Mouse (Mus musculus) liver, embryonic 11.5 days (tissue): ENCODE measurements around the gene Klhl26. TPM values are rescaled to one million over a fixed set of nuclear protein-coding genes. Genes with fewer than 3 reads are reported as not detected.
A peak's percentile ranks its signal among the peaks of the same experiment; 100 is the strongest.

Experiments
- ATAC-seq: fragments of 200-750 bp; cut with Nextera tagmentation; replicated peaks from 2 replicates; pipeline ENCODE4 v1.8.0; 2017; ENCODE audit warnings: moderate number of reproducible peaks, mild to moderate bottlenecking, moderate TSS enrichment, moderate library complexity; ENCODE audit not compliant: low FRiP score
- DNase-seq: peaks from one replicate; pipeline ENCODE4 v3.0.0-alpha.2; 2017; ENCODE audit warnings: low spot score
- H3K27ac ChIP-seq: fragments of 300-500 bp; sonication (generic); 2 replicates; pipeline ENCODE4 v1.5.1; 2014; ENCODE audit warnings: mild to moderate bottlenecking, low read depth, low read length, control low read depth
- H3K27me3 ChIP-seq: fragments of 300-500 bp; sonication (generic); replicated peaks from 2 replicates; pipeline ENCODE4 v1.6.1; 2014; ENCODE audit warnings: low read length, mixed read lengths; ENCODE audit not compliant: control insufficient read depth, insufficient read depth
- H3K36me3 ChIP-seq: fragments of 300-500 bp; sonication (generic); 2 replicates; pipeline ENCODE4 v1.6.1; 2014; ENCODE audit warnings: mild to moderate bottlenecking, low read length, moderate library complexity, mixed read lengths; ENCODE audit not compliant: control insufficient read depth, insufficient read depth
- H3K4me1 ChIP-seq: fragments of 300-500 bp; sonication (generic); replicated peaks from 2 replicates; pipeline ENCODE4 v1.6.1; 2014; ENCODE audit warnings: low read length, mixed read lengths; ENCODE audit not compliant: control insufficient read depth, insufficient read depth
- H3K4me2 ChIP-seq: fragments of 300-500 bp; sonication (generic); 2 replicates; pipeline ENCODE4 v1.6.1; 2014; ENCODE audit warnings: mild to moderate bottlenecking, control low read depth, moderate library complexity
- H3K4me3 ChIP-seq: fragments of 300-500 bp; sonication (generic); 2 replicates; pipeline ENCODE4 v1.5.1; 2014; ENCODE audit warnings: low read depth, low read length, control low read depth
- H3K9ac ChIP-seq: fragments of 300-500 bp; sonication (generic); 2 replicates; pipeline ENCODE4 v1.6.1; 2014; ENCODE audit warnings: low read depth, low read length, control low read depth
- H3K9me3 ChIP-seq: fragments of 300-500 bp; sonication (generic); 2 replicates; pipeline ENCODE4 v1.6.1; 2016; ENCODE audit warnings: low read length, inconsistent platforms, mixed read lengths; ENCODE audit not compliant: control insufficient read depth
- WGBS: fragments of 180-500 bp; shearing (Covaris S2); extraction: QIAGEN DNeasy Blood & Tissue Kit; methylation state at CpG from one replicate; pipeline ENCODE4 v1.1.7; 2014; 5-methylcytosine and 5-hydroxymethylcytosine counted together
- polyA plus RNA-seq: library from polyadenylated mRNA; unstranded; fragments of >200 nt; fragmentation: Nextera tagmentation; extraction: Ambion mirVana; gene quantifications from 2 replicates; pipeline ENCODE4 v1.2.1, GENCODE M21; 2014

The Klhl26 gene
- polyA plus RNA-seq, 1 experiment from 2014 or later, result 13.0 TPM

GRCm38 (mm10) chr8:70504291-70504716 lies 27.5 kb upstream of the Klhl26 start:
- H3K9ac ChIP-seq, result no peak overlapping the region
- H3K4me3 ChIP-seq, result no peak overlapping the region
- H3K9me3 ChIP-seq, result no peaks in the 10 kb centered on the region
- peaks cover 20% of the 10 kb centered on the region for H3K36me3 ChIP-seq
- ATAC-seq (no peak), DNase-seq (no peak)
- peaks cover 39% of the 10 kb centered on the region for H3K27me3 ChIP-seq
- H3K4me2 ChIP-seq, result no peak overlapping the region
- no peak overlapping the region for H3K27ac ChIP-seq
- H3K4me1 ChIP-seq, result peaks cover 52% of the 10 kb centered on the region
- 77% methylated on average over 16 of the region's 16 CpGs for WGBS

GRCm38 (mm10) chr8:70503062-70503750 lies 26.4 kb upstream of the Klhl26 start:
- H3K9me3 ChIP-seq, result no peaks in the 10 kb centered on the region
- DNase-seq, result peak; percentile 83
- H3K9ac ChIP-seq, result no peak overlapping the region
- 17% methylated on average over 46 of the region's 46 CpGs for WGBS
- peaks cover 10% of the 10 kb centered on the region for H3K36me3 ChIP-seq
- H3K27me3 ChIP-seq, result peaks cover 50% of the 10 kb centered on the region
- H3K4me3 ChIP-seq, result no peak overlapping the region; the same call in 1 of the 2 replicates
- no peak overlapping the region for H3K27ac ChIP-seq
- H3K4me2 ChIP-seq, result peak overlapping the region; percentile 82
- peaks cover 50% of the 10 kb centered on the region for H3K4me1 ChIP-seq
- ATAC-seq, result no peak

DNA sequence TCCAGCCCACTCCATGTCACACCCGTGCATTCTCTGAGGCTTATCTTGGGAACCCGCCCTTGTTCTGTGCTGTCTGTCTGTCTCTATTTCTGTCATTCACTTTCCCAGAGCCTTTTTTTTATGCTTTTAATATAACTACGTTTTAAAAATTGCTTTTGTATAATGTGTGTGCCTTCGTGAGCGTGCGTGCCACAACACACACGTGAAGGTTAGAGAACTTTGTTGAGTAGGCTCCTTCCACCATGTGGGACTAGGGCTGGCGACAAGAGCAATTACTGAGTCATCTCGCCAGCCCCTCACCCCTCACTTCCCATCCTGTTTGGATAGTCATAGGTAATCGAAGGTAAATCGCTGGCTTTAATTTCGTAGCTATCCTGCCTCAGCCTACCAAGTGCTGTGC lies 25.8 kb upstream of the Klhl26 start:
- 26% methylated on average over 12 of the region's 12 CpGs for WGBS
- peaks cover 57% of the 10 kb centered on the region for H3K27me3 ChIP-seq
- H3K9me3 ChIP-seq, result no peaks in the 10 kb centered on the region
- H3K36me3 ChIP-seq, result peaks cover 4% of the 10 kb centered on the region
- H3K4me1 ChIP-seq, result peaks cover 46% of the 10 kb centered on the region
- no peak overlapping the region for H3K27ac ChIP-seq
- peak overlapping the region; percentile 82 for H3K4me2 ChIP-seq
- DNase-seq (no peak), ATAC-seq (no peak)
- H3K4me3 ChIP-seq, result peak overlapping the region; percentile 30; the same call in 1 of the 2 replicates
- no peak overlapping the region; the same call in 1 of the 2 replicates for H3K9ac ChIP-seq

DNA sequence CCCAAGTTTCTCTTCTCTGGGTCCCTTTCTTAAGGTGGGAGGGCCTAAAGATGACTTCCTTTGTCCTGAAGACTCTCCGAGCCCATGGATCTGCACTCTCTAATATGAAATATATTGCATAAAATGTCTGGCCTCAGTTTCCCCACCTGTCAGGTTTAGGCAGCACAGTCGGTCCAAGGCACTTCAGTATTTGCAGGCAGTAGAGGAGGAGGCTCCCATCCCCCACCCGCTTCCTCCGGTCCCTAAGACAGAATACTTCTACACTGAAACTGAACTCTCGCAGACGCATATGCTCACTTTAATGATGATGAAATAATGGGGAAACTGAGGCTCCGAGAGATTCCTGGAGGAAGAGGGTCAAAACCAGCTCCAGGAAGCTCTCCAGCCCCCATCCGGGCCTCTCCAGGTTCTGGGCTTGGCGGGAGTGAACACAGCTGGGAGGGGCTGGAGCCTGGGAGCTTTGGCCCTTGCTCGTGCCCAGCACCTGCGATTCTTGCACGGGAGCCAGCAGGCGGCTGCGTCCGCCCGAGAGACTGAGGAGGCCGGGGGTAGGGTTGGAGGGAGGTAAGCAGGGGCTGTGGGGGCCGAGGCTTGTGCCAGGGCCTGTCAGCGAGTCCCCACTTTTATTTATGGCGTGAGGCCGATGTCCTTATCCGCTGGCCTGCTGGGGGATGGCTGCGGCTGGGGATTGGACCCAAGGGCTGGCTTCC lies 25.2 kb upstream of the Klhl26 start:
- peaks cover 63% of the 10 kb centered on the region for H3K27me3 ChIP-seq
- H3K4me1 ChIP-seq, result peaks cover 46% of the 10 kb centered on the region
- no peaks in the 10 kb centered on the region for H3K9me3 ChIP-seq
- 17% methylated on average over 23 of the region's 23 CpGs for WGBS
- DNase-seq, result peak; percentile 52
- H3K9ac ChIP-seq, result peak overlapping the region; percentile 37
- 0 out of 2 replicates have a peak, but pooled peaks cover 4% of the 10 kb centered on the region for H3K36me3 ChIP-seq
- no peak for ATAC-seq
- H3K4me2 ChIP-seq, result peak overlapping the region; percentile 82
- H3K27ac ChIP-seq, result no peak overlapping the region
- peak overlapping the region; percentile 30 for H3K4me3 ChIP-seq

- H3K27ac ChIP-seq, result peak overlapping the region; percentile 80
- WGBS, result 6% methylated on average over 39 of the region's 39 CpGs
- H3K27me3 ChIP-seq, result peaks cover 76% of the 10 kb centered on the region
- peak overlapping the region; percentile 82 for H3K4me2 ChIP-seq
- no peaks in the 10 kb centered on the region for H3K9me3 ChIP-seq
- DNase-seq (peak; percentile 61), ATAC-seq (peak; percentile 85)
- H3K36me3 ChIP-seq, result 0 out of 2 replicates have a peak, but pooled peaks cover 4% of the 10 kb centered on the region
- peak overlapping the region; percentile 40 for H3K4me3 ChIP-seq
- peaks cover 42% of the 10 kb centered on the region for H3K4me1 ChIP-seq
- H3K9ac ChIP-seq, result peak overlapping the region; percentile 66
Observed at GRCm38 (mm10) chr8:70500386-70501301, 23.9 kb upstream of the Klhl26 start.

- no peak overlapping the region for H3K9ac ChIP-seq
- WGBS, result 9% methylated on average over 12 of the region's 12 CpGs
- H3K4me3 ChIP-seq, result peak overlapping the region; percentile 14; the same call in 1 of the 2 replicates
- H3K4me2 ChIP-seq, result no peak overlapping the region
- no peaks in the 10 kb centered on the region for H3K9me3 ChIP-seq
- no peak for DNase-seq
- H3K36me3 ChIP-seq, result no peaks in the 10 kb centered on the region
- ATAC-seq, result no peak
- H3K27ac ChIP-seq, result no peak overlapping the region
- peaks cover 31% of the 10 kb centered on the region for H3K4me1 ChIP-seq
- peaks cover 97% of the 10 kb centered on the region for H3K27me3 ChIP-seq
Observed at GRCm38 (mm10) chr8:70495771-70496062, 18.9 kb upstream of the Klhl26 start.

GRCm38 (mm10) chr8:70495001-70495770 lies 18.4 kb upstream of the Klhl26 start:
- DNase-seq (no peak), ATAC-seq (no peak)
- no peak overlapping the region for H3K27ac ChIP-seq
- H3K36me3 ChIP-seq, result no peaks in the 10 kb centered on the region
- H3K27me3 ChIP-seq, result peaks cover 99% of the 10 kb centered on the region
- peaks cover 29% of the 10 kb centered on the region for H3K4me1 ChIP-seq
- peak overlapping the region; percentile 14; the same call in 1 of the 2 replicates for H3K4me3 ChIP-seq
- WGBS, result 5% methylated on average over 21 of the region's 21 CpGs
- H3K4me2 ChIP-seq, result no peak overlapping the region
- H3K9me3 ChIP-seq, result no peaks in the 10 kb centered on the region
- H3K9ac ChIP-seq, result no peak overlapping the region
